In genomic region chrX:20290715-20291114, GRCm38 (mm10) we compare ENCODE assay signal across 8 mouse cellular contexts. TPM values are rescaled to one million over a fixed set of nuclear protein-coding genes. Genes with fewer than 3 reads are reported as not detected.
DNase-seq lines count a peak whose midpoint lies in the region; ATAC-seq and TF ChIP-seq lines count a peak whose summit lies in the region.

No protein-coding gene starts in this region.

- TF ChIP-seq CTCF in hindbrain, postnatal 0 days (IDR thresholded peaks at IDR 0.05; ENCODE audit: low read depth) = no peak
- no peak for TF ChIP-seq CTCF in midbrain, postnatal 0 days (IDR thresholded peaks at IDR 0.05)

- H3K36me3 ChIP-seq in hindbrain, postnatal 0 days (ENCODE audit: insufficient read depth, low read length) = no peaks in the 10 kb centered on the region
- no peaks in the 10 kb centered on the region for H3K36me3 ChIP-seq in midbrain, postnatal 0 days (ENCODE audit: insufficient read depth, low read length)

- peak overlapping the region; percentile 72 for H3K9ac ChIP-seq in hindbrain, postnatal 0 days (replicated peaks; ENCODE audit: low read length)
- peak overlapping the region; percentile 63 for H3K9ac ChIP-seq in midbrain, postnatal 0 days (replicated peaks; ENCODE audit: low read length, poor library complexity, severe bottlenecking)

- H3K4me3 ChIP-seq in hindbrain, postnatal 0 days (ENCODE audit: low read length) = peak overlapping the region; percentile 62
- peak overlapping the region; percentile 60 for H3K4me3 ChIP-seq in midbrain, postnatal 0 days (ENCODE audit: low read depth, low read length)

- peak overlapping the region; percentile 20; the same call in 1 of the 2 replicates for H3K27ac ChIP-seq in hindbrain, postnatal 0 days
- H3K27ac ChIP-seq in midbrain, postnatal 0 days (ENCODE audit: low read depth, low read length) = peak overlapping the region; percentile 70; the same call in 1 of the 2 replicates

- ATAC-seq in frontal cortex, adult (ENCODE audit: low TSS enrichment) = peak; percentile 5; the same call in 1 of the 2 replicates
- no peak; the same call in 1 of the 2 replicates for ATAC-seq in hindbrain, postnatal 0 days
- 0 out of 2 replicates have a peak, but pooled peaks have one; percentile 17 for ATAC-seq in midbrain, postnatal 0 days (ENCODE audit: low FRiP score)

- 20% methylated on average over 5 of the region's 5 CpGs for WGBS in hindbrain, postnatal 0 days
- 19% methylated on average over 5 of the region's 5 CpGs for WGBS in midbrain, postnatal 0 days

- H3K4me1 ChIP-seq in hindbrain, postnatal 0 days (ENCODE audit: insufficient read depth, low read length) = no peaks in the 10 kb centered on the region
- H3K4me1 ChIP-seq in midbrain, postnatal 0 days (ENCODE audit: insufficient read depth, low read length) = no peaks in the 10 kb centered on the region

- peak overlapping the region; percentile 55 for H3K4me2 ChIP-seq in hindbrain, postnatal 0 days (ENCODE audit: low read depth, low read length)
- H3K4me2 ChIP-seq in midbrain, postnatal 0 days (ENCODE audit: low read depth, low read length, poor library complexity, severe bottlenecking) = peak overlapping the region; percentile 53

- no peak for DNase-seq in frontal cortex, postnatal 10 days (ENCODE audit: low spot score in 2 of 2)
- DNase-seq in spleen, postnatal 36 days (ENCODE audit: low spot score in 2 of 2) = peak; percentile 52 to 61
- DNase-seq in spleen, adult 12 weeks (ENCODE audit: low spot score) = no peak
- peak; percentile 15 for DNase-seq in hindbrain, postnatal 0 days (ENCODE audit: low spot score)
- peak; percentile 2 for DNase-seq in midbrain, postnatal 0 days (ENCODE audit: low spot score)
- no peak for DNase-seq in left cerebral cortex, adult 11 months (ENCODE audit: low spot score)
- no peak for DNase-seq in gastrocnemius, postnatal 4 days (ENCODE audit: low spot score in 2 of 2)

- H3K27me3 ChIP-seq in hindbrain, postnatal 0 days (ENCODE audit: insufficient read depth, low read length) = no peaks in the 10 kb centered on the region
- no peaks in the 10 kb centered on the region for H3K27me3 ChIP-seq in midbrain, postnatal 0 days (ENCODE audit: insufficient read depth, low read length)

- H3K9me3 ChIP-seq in hindbrain, postnatal 0 days (ENCODE audit: low read length) = no peaks in the 10 kb centered on the region
- H3K9me3 ChIP-seq in midbrain, postnatal 0 days (ENCODE audit: low read length) = no peaks in the 10 kb centered on the region

RNA-seq across cellular contexts. Expression of gene Slc9a7, which starts 0.9 kb away (rescaled TPM):
- 76.8 and 90.1 TPM in 2 replicates for total RNA-seq in hindbrain, postnatal 0 days (2014; rRNA removed)
- 13.0 and 13.7 TPM in 2 replicates for polyA plus RNA-seq in hindbrain, postnatal 0 days (2015; fragmentation: Nextera tagmentation; extraction: Ambion mirVana)
- total RNA-seq in midbrain, postnatal 0 days (2014; rRNA removed) = 89.7 and 94.6 TPM in 2 replicates
- polyA plus RNA-seq in midbrain, postnatal 0 days (2015; fragmentation: Nextera tagmentation; extraction: Ambion mirVana) = 13.3 and 13.5 TPM in 2 replicates
- total RNA-seq in gastrocnemius, postnatal 4 days (2021) = 10 to 100 TPM; 10.2 to 10.6 TPM

Comparison
In these comparisons a context has a peak if more than half of its experiments do, and no peak if none do; other contexts are left out.
1. DNase-seq: peak in spleen, postnatal 36 days (2 of 2), hindbrain, postnatal 0 days (single experiment) and midbrain, postnatal 0 days (single experiment); none in frontal cortex, postnatal 10 days (0 of 2), spleen, adult 12 weeks (single experiment), left cerebral cortex, adult 11 months (single experiment) and gastrocnemius, postnatal 4 days (0 of 2).